Mouse (Mus musculus): Measurements from ENCODE around the gene Cpb2.

Cpb2 gene

GRCm38 (mm10) chr14:75242087-75242486 is at the start of gene Cpb2:
TSS of gene Cpb2 (plus strand) at chr14:75242287.
- in situ Hi-C loops (cut with MboI, MseI), result no loop called here

GRCm38 (mm10) chr14:75192427-75192826 is 49.7 kb upstream of the Cpb2 start:
- in situ Hi-C loops (cut with MboI, MseI), result loop anchor here (5.0 kb wide), 1 partner anchor 135 kb away; no protein-coding TSS in a partner anchor

GRCm38 (mm10) chr14:75192858-75193257 is 49.2 kb upstream of the Cpb2 start:
- in situ Hi-C loops (cut with MboI, MseI), result loop anchor here (5.0 kb wide), 1 partner anchor 136 kb away; no protein-coding TSS in a partner anchor

GRCm38 (mm10) chr14:75195530-75195929 is 46.6 kb upstream of the Cpb2 start:
- in situ Hi-C loops (cut with MboI, MseI), result no loop called here

- in situ Hi-C loops (cut with MboI, MseI), result no loop called here
These were observed 45.1 kb upstream of the Cpb2 start for GRCm38 (mm10) chr14:75197027-75197426.

GRCm38 (mm10) chr14:75197660-75198059 is 44.4 kb upstream of the Cpb2 start:
- in situ Hi-C loops (cut with MboI, MseI), result no loop called here

- in situ Hi-C loops (cut with MboI, MseI), result no loop called here
These were observed 36.6 kb upstream of the Cpb2 start for GRCm38 (mm10) chr14:75205363-75206051.

- in situ Hi-C loops (cut with MboI, MseI), result no loop called here
These were observed 35.8 kb upstream of the Cpb2 start for GRCm38 (mm10) chr14:75206307-75206706.

- in situ Hi-C loops (cut with MboI, MseI), result no loop called here
These were observed 33.4 kb upstream of the Cpb2 start for GRCm38 (mm10) chr14:75208572-75209151.

- in situ Hi-C loops (cut with MboI, MseI), result no loop called here
These were observed 28.3 kb upstream of the Cpb2 start for GRCm38 (mm10) chr14:75213752-75214151.

- in situ Hi-C loops (cut with MboI, MseI), result no loop called here
These were observed 23.2 kb upstream of the Cpb2 start for GRCm38 (mm10) chr14:75218843-75219242.

GRCm38 (mm10) chr14:75219250-75219913 is 22.7 kb upstream of the Cpb2 start:
- in situ Hi-C loops (cut with MboI, MseI), result no loop called here

GRCm38 (mm10) chr14:75222386-75222785 is 19.7 kb upstream of the Cpb2 start:
- in situ Hi-C loops (cut with MboI, MseI), result loop anchor here (5.0 kb wide), 1 partner anchor 510 kb away; no protein-coding TSS in a partner anchor

GRCm38 (mm10) chr14:75227453-75228084 is 14.5 kb upstream of the Cpb2 start:
- in situ Hi-C loops (cut with MboI, MseI), result no loop called here

GRCm38 (mm10) chr14:75229834-75230233 is 12.3 kb upstream of the Cpb2 start:
- in situ Hi-C loops (cut with MboI, MseI), result no loop called here

- in situ Hi-C loops (cut with MboI, MseI), result no loop called here
These were observed 9.0 kb upstream of the Cpb2 start for GRCm38 (mm10) chr14:75233070-75233469.

GRCm38 (mm10) chr14:75235552-75235951 is 6.5 kb upstream of the Cpb2 start:
- in situ Hi-C loops (cut with MboI, MseI), result no loop called here

- in situ Hi-C loops (cut with MboI, MseI), result no loop called here
These were observed 6.0 kb upstream of the Cpb2 start for GRCm38 (mm10) chr14:75235955-75236635.

- in situ Hi-C loops (cut with MboI, MseI), result no loop called here
These were observed 5.5 kb upstream of the Cpb2 start for GRCm38 (mm10) chr14:75236636-75237003.

GRCm38 (mm10) chr14:75237096-75237495 is 5.0 kb upstream of the Cpb2 start:
- in situ Hi-C loops (cut with MboI, MseI), result no loop called here

- in situ Hi-C loops (cut with MboI, MseI), result no loop called here
These were observed 3.9 kb upstream of the Cpb2 start for GRCm38 (mm10) chr14:75238054-75238692.
